Mouse (Mus musculus) intestine, embryonic 14.5 days (tissue): ENCODE results near the gene Arrdc1. TPM values are rescaled to one million over a fixed set of nuclear protein-coding genes. Genes with fewer than 3 reads are reported as not detected.

Experiments used
- ATAC-seq: fragments of 200-750 bp; cut with Nextera tagmentation; replicated peaks from 2 replicates; pipeline ENCODE4 v1.8.0; 2017; ENCODE audit warnings: low read depth, moderate number of reproducible peaks, moderate TSS enrichment, moderate library complexity; ENCODE audit not compliant: low FRiP score, low TSS enrichment
- DNase-seq: peaks from one replicate; pipeline ENCODE4 v3.0.0-alpha.2; 2018; ENCODE audit warnings: low spot score
- H3K27ac ChIP-seq: fragments of 300-500 bp; sonication (generic); 2 replicates; pipeline ENCODE4 v1.5.1; 2014; ENCODE audit warnings: low read depth, mild to moderate bottlenecking, control low read depth
- H3K27me3 ChIP-seq: fragments of 300-500 bp; sonication (generic); replicated peaks from 2 replicates; pipeline ENCODE4 v1.6.1; 2014; ENCODE audit warnings: low read length, control low read depth; ENCODE audit not compliant: control insufficient read depth, insufficient read depth
- H3K36me3 ChIP-seq: fragments of 300-500 bp; sonication (generic); 2 replicates; pipeline ENCODE4 v1.6.1; 2014; ENCODE audit warnings: low read length, control low read depth; ENCODE audit not compliant: control insufficient read depth, insufficient read depth
- H3K4me1 ChIP-seq: fragments of 300-500 bp; sonication (generic); replicated peaks from 2 replicates; pipeline ENCODE4 v1.6.1; 2014; ENCODE audit warnings: low read length, control low read depth, mixed read lengths; ENCODE audit not compliant: control insufficient read depth, insufficient read depth
- H3K4me2 ChIP-seq: fragments of 300-500 bp; sonication (generic); 2 replicates; pipeline ENCODE4 v1.6.1; 2014; ENCODE audit warnings: low read length
- H3K4me3 ChIP-seq: fragments of 300-500 bp; sonication (generic); 2 replicates; pipeline ENCODE4 v1.5.1; 2014; ENCODE audit warnings: low read depth, low read length, control low read depth, mixed read lengths
- H3K9ac ChIP-seq: fragments of 300-500 bp; sonication (generic); 2 replicates; pipeline ENCODE4 v1.6.1; 2014; ENCODE audit warnings: mild to moderate bottlenecking, low read length
- H3K9me3 ChIP-seq: fragments of 300-500 bp; sonication (generic); 2 replicates; pipeline ENCODE4 v1.6.1; 2016; ENCODE audit warnings: low read length, control low read depth; ENCODE audit not compliant: control insufficient read depth
- WGBS: fragments of 180-500 bp; shearing (Covaris S2); extraction: QIAGEN DNeasy Blood & Tissue Kit; methylation state at CpG from one replicate; pipeline ENCODE4 v1.1.7; 2014; 5-methylcytosine and 5-hydroxymethylcytosine counted together
- polyA plus RNA-seq: library from polyadenylated mRNA; unstranded; fragments of >200 nt; fragmentation: Nextera tagmentation; extraction: Ambion mirVana; gene quantifications from 2 replicates; pipeline ENCODE4 v1.2.1, GENCODE M21; 2014

Gene Arrdc1
- polyA plus RNA-seq, 1 experiment from 2014 or later, result 72.8 TPM

DNA sequence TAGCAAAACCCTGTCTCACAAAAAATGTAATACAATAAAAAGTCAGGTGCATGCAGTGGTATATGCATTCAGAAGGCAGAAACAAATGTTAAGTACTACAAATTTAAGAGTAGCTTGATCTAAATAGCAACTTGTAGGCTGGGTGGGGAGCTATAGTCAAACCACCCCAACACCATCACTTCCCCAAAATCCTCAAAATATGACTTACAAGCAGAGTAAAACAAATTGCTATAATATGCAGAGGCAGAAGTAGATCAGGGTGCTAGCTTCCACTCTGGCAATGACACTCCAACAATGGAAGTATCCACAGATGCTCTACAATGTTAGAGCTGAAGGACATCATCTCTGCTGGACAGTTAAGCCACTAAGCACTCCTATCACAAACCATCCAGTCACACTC lies 22.5 kb downstream of the Arrdc1 start:
- no peak overlapping the region for H3K4me2 ChIP-seq
- H3K27me3 ChIP-seq, result no peaks in the 10 kb centered on the region
- no peak overlapping the region for H3K9ac ChIP-seq
- no peak for DNase-seq
- no peaks in the 10 kb centered on the region for H3K9me3 ChIP-seq
- ATAC-seq, result no peak
- no peak overlapping the region for H3K4me3 ChIP-seq
- peaks cover 13% of the 10 kb centered on the region for H3K36me3 ChIP-seq
- H3K4me1 ChIP-seq, result peaks cover 5% of the 10 kb centered on the region
- H3K27ac ChIP-seq, result no peak overlapping the region

DNA sequence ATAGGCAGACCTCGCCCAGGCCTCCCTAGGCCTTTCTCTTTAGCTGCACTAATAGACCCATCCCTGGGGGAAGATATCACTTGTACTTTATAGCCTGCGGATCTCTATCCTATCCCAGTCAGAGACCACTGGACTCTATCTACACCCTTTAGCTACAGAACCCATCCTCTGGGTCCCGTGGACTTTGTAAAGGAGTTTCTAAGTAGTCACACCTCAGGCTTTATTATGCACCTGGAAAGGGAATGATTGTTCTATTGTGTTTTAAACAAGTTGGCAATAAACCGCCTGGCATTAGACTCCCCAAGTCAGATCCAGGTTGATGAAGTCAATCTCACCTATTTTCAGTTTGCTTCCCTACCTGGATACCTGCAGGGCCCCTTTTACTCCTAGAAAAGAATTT lies 22.9 kb downstream of the Arrdc1 start:
- Histone ChIP-seq H3K9ac (no peak overlapping the region), H3K4me3 (no peak overlapping the region), H3K9me3 (no peaks in the 10 kb centered on the region), H3K27me3 (no peaks in the 10 kb centered on the region), H3K27ac (no peak overlapping the region), H3K36me3 (peaks cover 13% of the 10 kb centered on the region), H3K4me1 (peaks cover 1% of the 10 kb centered on the region), H3K4me2 (no peak overlapping the region)
- 87% methylated on average over 4 of the region's 4 CpGs for WGBS
- no peak for ATAC-seq
- no peak for DNase-seq

GRCm38 (mm10) chr2:24910481-24910880 lies 24.6 kb downstream of the Arrdc1 start:
- H3K27ac ChIP-seq, result no peak overlapping the region
- no peaks in the 10 kb centered on the region for H3K27me3 ChIP-seq
- H3K9me3 ChIP-seq, result no peaks in the 10 kb centered on the region
- no peak overlapping the region for H3K9ac ChIP-seq
- H3K4me2 ChIP-seq, result no peak overlapping the region
- DNase-seq (no peak), ATAC-seq (no peak)
- 90% methylated on average over 4 of the region's 4 CpGs for WGBS
- H3K4me3 ChIP-seq, result no peak overlapping the region
- H3K4me1 ChIP-seq, result peaks cover 15% of the 10 kb centered on the region
- H3K36me3 ChIP-seq, result peaks cover 13% of the 10 kb centered on the region

DNA sequence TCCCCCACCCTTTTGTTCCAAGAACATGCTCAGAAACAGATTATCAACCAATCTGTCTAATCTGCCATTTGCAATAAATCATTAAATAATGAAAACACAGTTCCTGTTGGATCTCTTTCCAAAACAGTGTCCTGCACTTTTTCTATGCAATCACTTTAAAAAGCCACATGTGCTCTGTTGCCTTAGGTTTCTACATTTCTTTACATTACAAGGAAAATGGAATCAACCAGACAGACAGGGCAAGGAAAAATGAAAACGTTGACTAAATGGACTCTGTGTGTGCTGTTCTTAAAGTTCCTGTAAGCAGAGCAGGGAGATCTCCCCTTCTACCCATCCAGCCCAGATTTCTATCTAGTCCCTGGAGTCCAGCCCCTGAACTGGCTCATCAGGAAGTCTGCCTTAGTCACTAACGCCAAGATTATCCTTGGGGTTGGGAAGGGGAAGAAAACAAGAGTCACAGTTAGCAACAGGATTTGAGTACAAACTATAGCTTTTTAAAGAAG lies 29.3 kb downstream of the Arrdc1 start:
- no peak overlapping the region for H3K9ac ChIP-seq
- no peaks in the 10 kb centered on the region for H3K36me3 ChIP-seq
- no peak for DNase-seq
- H3K4me2 ChIP-seq, result no peak overlapping the region
- ATAC-seq, result no peak
- no peaks in the 10 kb centered on the region for H3K27me3 ChIP-seq
- WGBS, result 24% methylated on average over 2 of the region's 2 CpGs
- no peaks in the 10 kb centered on the region for H3K9me3 ChIP-seq
- peak overlapping the region; percentile 33; the same call in 1 of the 2 replicates for H3K27ac ChIP-seq
- no peak overlapping the region for H3K4me3 ChIP-seq
- H3K4me1 ChIP-seq, result peaks cover 32% of the 10 kb centered on the region

DNA sequence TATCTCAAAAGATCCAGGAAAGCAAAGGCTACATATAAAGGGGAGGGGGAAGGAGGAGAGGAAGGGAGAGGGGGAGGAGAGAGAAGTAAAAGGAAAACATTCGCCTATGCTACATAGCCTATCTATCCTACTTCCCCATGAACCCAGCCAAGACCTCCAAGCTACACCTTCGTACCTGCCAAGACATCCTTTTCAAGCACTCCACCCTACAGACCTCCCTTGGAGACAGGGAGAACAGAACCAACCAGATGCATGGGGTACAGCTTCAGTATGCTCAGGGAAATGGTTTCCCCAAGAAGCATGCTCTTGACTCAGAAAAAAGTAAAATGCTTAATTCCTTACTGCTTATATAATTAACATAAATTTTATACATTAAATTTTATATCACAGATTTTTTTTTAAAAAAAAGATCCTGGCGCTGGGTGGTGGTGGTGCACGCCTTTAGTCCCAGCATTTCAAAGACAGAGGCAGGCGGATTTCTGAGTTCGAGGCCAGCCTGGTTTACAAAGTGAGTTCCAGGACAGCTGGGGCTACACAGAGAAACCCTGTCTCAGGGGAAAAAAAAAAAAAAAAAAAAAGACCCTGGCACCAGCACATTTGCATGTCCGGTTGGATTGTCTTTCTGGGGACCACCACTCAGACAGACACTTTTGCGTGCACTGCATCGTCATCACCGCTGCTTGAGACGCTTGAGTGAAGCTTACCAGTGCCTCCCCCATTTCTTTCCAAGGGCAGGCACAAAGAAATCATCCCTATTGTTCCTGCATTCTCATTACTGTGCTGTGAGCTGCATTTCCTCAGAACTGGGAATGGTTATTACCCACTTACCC lies 30.0 kb downstream of the Arrdc1 start:
- peaks cover 34% of the 10 kb centered on the region for H3K4me1 ChIP-seq
- WGBS, result 83% methylated on average over 11 of the region's 11 CpGs
- H3K9me3 ChIP-seq, result no peaks in the 10 kb centered on the region
- ATAC-seq (no peak), DNase-seq (no peak)
- no peak overlapping the region for H3K9ac ChIP-seq
- no peaks in the 10 kb centered on the region for H3K36me3 ChIP-seq
- H3K27ac ChIP-seq, result peak overlapping the region; percentile 33; the same call in 1 of the 2 replicates
- no peaks in the 10 kb centered on the region for H3K27me3 ChIP-seq
- H3K4me3 ChIP-seq, result no peak overlapping the region
- H3K4me2 ChIP-seq, result no peak overlapping the region

DNA sequence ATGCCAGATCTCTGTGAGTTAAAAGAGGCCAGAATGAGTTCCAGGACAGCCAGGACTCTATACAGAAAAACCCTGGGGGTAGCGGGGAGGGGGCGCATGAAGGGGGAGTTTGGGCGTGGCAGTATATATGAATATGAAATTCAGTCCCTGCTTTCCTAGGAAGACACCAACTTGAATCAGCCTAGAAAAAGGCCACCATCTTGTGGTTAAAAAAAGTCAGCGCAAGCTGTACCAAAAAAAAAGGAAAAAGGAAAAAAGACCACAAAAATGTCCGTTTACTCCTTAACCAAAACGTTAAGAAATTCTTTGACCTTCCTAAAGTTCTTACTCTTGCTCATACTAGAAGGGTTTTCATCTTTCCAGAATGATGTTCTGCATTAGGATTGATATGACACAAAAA lies 32.1 kb downstream of the Arrdc1 start:
- ATAC-seq (no peak), DNase-seq (no peak)
- H3K4me3 ChIP-seq, result no peak overlapping the region
- no peaks in the 10 kb centered on the region for H3K9me3 ChIP-seq
- H3K4me1 ChIP-seq, result peaks cover 34% of the 10 kb centered on the region
- no peaks in the 10 kb centered on the region for H3K27me3 ChIP-seq
- H3K4me2 ChIP-seq, result no peak overlapping the region
- H3K27ac ChIP-seq, result no peak overlapping the region
- no peaks in the 10 kb centered on the region for H3K36me3 ChIP-seq
- 82% methylated on average over 6 of the region's 6 CpGs for WGBS
- no peak overlapping the region for H3K9ac ChIP-seq

DNA sequence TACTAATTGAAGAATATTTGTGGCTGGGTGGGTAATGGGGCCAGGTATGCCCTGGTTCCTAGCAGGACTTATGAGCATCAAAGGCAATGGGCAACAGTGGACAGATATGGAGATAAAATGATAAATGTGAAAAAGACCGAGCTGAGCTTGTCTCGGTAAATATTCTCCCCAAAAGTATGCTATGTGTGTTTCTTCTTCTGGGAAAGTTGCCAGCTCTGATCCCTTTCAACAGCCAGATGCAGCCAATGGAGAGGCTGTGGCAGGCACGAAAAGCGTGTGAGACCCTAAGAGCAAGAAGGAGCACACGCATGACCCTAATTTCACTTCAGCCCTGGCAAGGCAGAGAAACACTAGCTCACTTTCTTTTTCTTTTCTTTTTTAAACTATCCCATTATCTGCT lies 34.0 kb downstream of the Arrdc1 start:
- H3K4me2 ChIP-seq, result no peak overlapping the region
- H3K9me3 ChIP-seq, result no peaks in the 10 kb centered on the region
- no peaks in the 10 kb centered on the region for H3K36me3 ChIP-seq
- ATAC-seq (no peak), DNase-seq (no peak)
- H3K4me1 ChIP-seq, result peaks cover 25% of the 10 kb centered on the region
- no peak overlapping the region for H3K4me3 ChIP-seq
- H3K27ac ChIP-seq, result peak overlapping the region; percentile 5; the same call in 1 of the 2 replicates
- no peaks in the 10 kb centered on the region for H3K27me3 ChIP-seq
- 42% methylated on average over 5 of the region's 5 CpGs for WGBS
- H3K9ac ChIP-seq, result no peak overlapping the region

GRCm38 (mm10) chr2:24899292-24899691 lies 35.8 kb downstream of the Arrdc1 start:
- H3K27me3 ChIP-seq, result no peaks in the 10 kb centered on the region
- no peak overlapping the region for H3K4me3 ChIP-seq
- ATAC-seq (no peak), DNase-seq (no peak)
- peaks cover 19% of the 10 kb centered on the region for H3K4me1 ChIP-seq
- H3K36me3 ChIP-seq, result no peaks in the 10 kb centered on the region
- no peaks in the 10 kb centered on the region for H3K9me3 ChIP-seq
- no peak overlapping the region for H3K27ac ChIP-seq
- no peak overlapping the region for H3K9ac ChIP-seq
- 96% methylated on average over 2 of the region's 2 CpGs for WGBS
- no peak overlapping the region for H3K4me2 ChIP-seq

- no peak for ATAC-seq
- Histone ChIP-seq H3K4me1 (peaks cover 13% of the 10 kb centered on the region), H3K9ac (no peak overlapping the region), H3K27ac (no peak overlapping the region), H3K36me3 (no peaks in the 10 kb centered on the region), H3K4me2 (no peak overlapping the region), H3K27me3 (no peaks in the 10 kb centered on the region), H3K9me3 (no peaks in the 10 kb centered on the region), H3K4me3 (no peak overlapping the region)
- WGBS, result 69% methylated on average over 4 of the region's 4 CpGs
- no peak for DNase-seq
Measured at GRCm38 (mm10) chr2:24896761-24897160, 38.3 kb downstream of the Arrdc1 start.
